Mouse (Mus musculus): Measurements from ENCODE around the gene Cope.

- TF ChIP-seq CTCF (IDR thresholded peaks at IDR 0.05; ENCODE audit: borderline replicate concordance, extremely low read depth, insufficient read depth, insufficient read length) (peak; percentile 59; the same call in 1 of the 2 replicates), POLR2A (IDR thresholded peaks at IDR 0.05; ENCODE audit: borderline replicate concordance, extremely low read depth, insufficient read depth, insufficient read length, poor library complexity, severe bottlenecking) (no peak)
Measured at GRCm38 (mm10) chr8:70268799-70269565, 33.3 kb upstream of the Cope start.

Data from brain, embryonic 14.5 days (tissue).